Mouse (Mus musculus) adrenal gland, postnatal 4 days (tissue): ENCODE results near the gene Cdc42ep5. TPM values are rescaled to one million over a fixed set of nuclear protein-coding genes. Genes with fewer than 3 reads are reported as not detected.

Experiments used
- DNase-seq, 2 experiments: peaks; one replicate each; pipeline ENCODE4 v3.0.0; 2021 to 2022; ENCODE audit warnings: low spot score in 2 of 2, mixed read lengths in 2 of 2
- total RNA-seq, 2 experiments: library from RNA; stranded (reverse); gene quantifications; 2 replicates each; pipeline ENCODE4 v1.2.3; 2021

Gene Cdc42ep5
- total RNA-seq, 2 experiments from 2014 or later, result 51.6 to 53.5 TPM

DNA sequence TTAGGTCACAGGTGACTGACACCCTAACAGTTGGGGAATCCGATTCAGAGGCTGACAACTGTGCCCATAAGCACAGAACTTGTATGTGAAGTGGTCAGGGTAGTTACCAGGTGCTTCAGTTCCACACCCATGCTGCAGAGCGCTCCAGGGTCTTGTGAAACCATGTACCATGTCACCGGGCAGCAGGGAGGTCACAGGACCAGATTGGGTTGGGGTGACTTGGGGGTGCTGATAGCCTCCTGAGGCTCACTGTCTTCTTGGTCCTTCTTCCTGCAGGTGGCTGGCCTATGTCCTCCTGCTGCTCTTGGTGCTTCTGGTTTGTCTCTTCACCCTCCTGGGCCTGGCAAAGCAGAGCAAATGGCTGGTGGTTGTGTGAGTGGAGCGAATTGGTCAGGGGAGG is 36.8 kb downstream of the Cdc42ep5 start:
- no peak for DNase-seq

DNA sequence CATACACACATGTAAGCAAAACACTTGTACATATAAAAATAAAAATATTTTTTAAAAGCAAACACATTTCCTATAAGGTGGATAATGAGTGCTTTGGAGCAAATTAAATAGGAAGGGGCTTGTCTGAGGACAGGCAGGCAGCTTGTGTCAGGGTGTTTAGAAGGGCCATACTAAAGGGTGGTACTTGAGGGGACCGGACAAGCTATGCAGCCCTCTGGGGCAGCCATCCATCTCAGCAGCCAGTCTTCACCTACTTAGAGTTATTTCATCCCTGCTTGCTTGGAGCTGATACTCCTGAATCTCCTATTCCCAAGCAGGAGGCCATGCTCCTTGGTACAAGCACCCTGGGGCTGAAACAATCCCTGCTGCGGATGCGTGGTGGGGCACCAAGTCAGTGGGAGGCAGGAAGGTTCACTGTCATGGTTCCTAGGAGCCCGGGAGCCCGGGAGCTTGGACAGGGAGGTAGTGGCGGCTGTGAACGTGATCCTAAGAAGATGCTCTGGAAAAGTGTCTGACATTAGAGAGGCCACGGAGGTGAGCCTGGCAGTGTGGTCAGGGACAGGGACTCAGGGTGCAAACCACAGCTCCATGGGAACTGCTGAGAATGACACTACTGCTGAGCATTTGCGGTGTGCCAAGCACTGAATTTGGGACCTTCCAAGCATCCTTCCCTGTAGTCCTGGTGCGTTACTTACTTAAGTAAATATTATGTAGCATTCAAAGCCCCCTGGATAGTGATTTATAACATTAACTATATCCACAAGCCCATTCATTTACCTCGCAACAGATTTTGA is 37.5 kb downstream of the Cdc42ep5 start:
- DNase-seq, result no peak

DNA sequence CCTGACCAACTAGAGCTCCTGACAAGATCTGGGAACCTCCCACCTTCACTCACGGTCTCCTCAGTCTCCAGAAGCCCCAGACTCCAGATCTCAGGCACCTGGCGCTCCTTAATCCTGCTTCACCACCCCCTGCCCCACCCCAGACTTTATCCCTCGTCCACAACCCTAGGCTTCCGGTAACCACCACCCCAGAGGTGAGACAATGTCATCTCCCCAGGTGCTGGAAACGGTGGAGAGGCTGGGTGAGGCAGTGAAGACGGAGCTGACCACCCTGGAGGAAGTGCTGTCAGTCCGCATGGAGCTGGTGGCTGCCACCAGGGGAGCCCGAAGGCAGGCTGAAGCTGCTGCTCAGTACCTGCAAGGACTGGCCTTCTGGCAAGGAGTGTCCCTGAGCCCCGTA is 39.4 kb downstream of the Cdc42ep5 start:
- DNase-seq, result no peak

DNA sequence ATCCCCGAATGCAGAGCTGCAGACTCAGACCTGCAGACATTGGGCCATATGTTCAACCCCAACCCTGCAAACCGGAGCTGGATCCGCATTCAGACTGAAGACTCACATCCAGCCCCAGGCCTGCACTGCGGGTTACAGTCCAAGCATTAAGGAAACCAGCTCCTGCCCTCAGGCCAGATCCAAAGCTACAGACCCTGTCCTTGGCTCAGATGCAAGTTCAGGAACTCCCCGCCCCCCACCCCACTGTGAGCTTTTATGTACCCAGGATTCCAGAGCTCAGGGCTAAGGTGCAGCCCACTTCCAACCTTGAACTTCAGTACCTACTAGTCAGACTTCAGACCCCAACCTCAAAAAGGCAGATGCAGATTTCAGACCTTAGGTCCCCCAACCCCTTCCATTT is 39.8 kb downstream of the Cdc42ep5 start:
- DNase-seq, result no peak

DNA sequence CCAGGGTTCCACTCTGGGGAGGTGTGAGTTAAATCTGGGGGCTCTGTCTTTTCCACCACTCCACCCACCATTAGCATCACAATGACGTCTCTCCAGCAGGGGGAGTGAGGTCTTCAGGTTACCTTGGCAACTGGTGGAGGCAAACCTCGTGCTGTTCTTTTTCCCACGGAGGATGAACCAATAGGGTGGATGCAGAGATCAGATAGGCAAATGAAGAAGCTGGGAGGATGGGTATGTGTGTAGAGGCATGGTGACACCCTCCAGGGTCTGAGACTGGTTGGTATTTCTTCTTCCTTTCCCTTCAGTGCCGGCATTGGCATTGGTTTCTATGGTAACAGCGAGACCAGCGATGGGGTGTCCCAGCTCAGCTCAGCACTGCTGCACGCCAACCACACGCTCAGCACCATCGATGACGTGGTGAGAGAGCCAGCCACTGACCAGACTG is 40.3 kb downstream of the Cdc42ep5 start:
- no peak for DNase-seq

DNA sequence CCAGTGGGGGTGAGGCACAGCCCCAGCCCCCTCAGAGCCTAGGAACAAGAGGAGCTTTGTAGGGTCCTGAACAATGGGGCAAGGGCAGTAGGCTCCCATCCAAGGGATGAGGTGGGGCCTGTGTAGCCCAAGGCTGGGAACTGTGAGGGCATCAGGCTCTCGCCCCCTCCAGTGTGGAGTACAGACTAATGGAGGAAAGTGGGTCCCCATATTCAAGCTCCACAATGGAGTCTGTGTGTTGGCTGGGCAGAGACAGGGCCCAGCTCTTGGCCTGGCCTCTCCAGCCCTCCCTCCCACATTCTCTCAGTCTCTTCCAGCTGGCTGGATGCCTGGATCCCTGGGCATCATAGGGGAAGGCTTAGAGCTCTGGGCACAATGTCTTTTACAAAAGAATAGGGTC is 40.9 kb downstream of the Cdc42ep5 start:
- no peak for DNase-seq

DNA sequence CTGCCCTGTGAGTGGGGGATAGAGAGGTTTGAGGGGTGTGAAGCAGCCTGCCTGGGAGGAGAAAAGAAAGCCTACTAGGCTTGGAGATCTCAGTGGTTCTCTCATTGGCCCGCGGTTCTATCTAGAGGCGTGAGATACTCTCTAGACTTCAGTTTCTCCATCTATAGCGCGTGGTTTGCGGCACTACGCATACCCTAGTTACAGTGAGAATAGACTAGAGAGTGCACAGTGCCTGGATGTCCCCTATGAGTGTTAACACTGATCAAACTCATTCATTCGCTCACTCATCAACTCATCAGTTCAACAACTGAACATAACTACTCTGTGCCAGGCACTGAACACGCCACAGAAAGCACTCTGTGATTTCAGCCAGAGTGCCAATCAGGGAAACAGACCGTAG is 41.9 kb downstream of the Cdc42ep5 start:
- no peak for DNase-seq

DNA sequence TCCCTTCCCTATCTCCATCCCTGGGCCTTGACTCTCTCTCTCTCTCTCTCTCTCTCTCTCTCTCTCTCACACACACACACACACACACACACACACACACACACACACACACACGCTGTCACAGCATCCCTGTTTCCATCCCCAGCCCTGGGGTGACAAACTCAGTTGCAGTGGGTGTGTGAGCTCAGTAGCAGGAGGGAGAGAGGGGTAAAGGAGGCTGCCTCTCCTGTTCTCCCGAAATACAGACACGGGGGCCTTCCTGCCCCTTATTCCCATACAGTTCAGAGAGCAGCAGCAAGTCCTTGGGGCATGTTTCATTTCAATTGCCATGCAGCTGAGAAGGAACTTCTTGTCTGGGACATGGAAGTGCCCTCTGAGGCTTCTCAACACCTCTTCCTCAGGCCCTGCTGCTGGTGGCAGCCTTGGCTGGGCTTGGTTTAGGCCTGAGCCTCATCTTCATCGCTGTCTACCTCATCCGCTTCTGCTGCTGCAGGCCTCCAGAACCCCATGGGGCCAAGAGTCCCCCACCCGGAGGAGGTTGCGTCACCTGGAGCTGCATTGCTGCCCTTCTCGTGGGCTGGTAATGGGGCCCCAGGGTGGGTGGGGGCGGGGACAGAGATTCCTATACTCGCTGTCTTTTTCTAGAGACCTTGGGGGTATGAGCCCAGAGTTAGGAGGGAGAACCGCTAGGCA is 42.4 kb downstream of the Cdc42ep5 start:
- no peak for DNase-seq

DNA sequence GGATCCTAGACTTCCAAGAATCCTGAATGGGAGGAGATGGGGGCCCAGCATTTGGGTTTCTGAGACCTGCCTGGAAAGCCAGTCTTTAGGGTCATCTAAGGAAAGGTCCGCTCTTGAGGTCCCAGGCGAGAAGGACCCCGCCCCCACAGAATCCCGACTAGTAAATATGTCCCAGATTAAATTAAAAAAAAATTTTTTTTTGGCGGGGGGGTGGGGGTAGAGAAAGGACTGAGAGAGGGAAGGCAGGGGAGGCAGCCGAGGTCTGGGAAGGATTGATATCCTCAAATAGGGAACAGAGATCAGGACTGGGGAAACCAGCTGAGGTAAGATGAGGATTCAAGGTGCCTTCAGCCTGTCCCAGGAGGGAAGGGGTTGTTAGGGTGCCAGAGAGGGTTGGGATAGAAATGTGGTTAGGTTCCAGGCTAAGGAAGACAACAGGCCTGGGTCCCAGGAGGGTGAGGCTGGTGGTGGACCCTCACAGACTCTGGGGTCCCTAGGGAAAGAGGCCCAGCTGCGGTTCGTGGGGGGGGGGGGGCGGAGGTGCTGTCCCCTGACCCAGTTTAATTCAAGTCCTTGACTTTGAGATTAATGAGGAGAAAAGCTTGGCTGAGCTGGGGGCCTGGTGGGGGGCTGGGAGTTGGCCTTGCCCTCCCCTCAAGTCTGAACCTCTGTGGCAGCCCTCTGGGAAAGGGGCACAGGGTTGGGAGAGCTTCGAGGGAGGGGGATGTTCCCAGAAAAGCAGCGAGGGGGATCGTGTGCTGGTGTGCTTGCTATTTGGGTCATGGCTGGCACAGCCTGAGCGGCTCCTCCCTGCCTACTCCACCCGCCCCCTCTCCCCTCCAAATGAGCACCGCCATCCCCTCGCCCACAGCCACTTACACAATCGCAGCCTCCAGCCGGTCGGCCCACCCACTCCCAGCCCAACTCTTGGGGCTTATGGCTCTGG is 44.4 kb downstream of the Cdc42ep5 start:
- no peak for DNase-seq

DNA sequence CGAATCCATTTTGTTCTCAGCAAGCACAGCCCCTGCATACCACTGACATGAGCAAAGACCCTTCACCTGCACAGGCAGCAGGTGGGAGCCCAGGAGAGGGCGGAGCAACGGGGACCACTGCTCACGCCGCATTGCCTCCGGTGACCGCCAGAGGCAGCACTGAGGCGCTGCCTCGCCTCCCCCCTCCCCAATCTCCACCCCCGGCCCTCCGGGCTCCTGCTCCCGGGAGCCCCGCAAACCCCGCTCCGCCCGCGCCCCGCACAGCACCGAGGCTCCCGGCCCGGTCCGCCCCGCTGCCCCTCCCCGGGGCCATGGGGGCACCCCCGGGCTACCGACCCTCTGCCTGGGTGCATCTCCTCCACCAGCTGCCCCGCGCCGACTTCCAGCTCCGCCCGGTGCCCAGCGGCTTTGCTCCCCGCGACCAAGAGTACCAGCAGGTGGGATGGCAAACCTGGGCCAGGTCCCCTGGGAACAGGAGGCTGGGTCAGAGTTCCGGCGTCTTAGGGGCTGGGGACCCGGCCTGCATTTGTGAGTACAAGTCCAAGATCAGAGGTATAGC is 45.2 kb downstream of the Cdc42ep5 start, which contains the start of gene Ttyh1:
Gene Ttyh1, plus strand, starts transcription at position 65 of the 559 bp plus-strand sequence.
- no peak for DNase-seq

DNA sequence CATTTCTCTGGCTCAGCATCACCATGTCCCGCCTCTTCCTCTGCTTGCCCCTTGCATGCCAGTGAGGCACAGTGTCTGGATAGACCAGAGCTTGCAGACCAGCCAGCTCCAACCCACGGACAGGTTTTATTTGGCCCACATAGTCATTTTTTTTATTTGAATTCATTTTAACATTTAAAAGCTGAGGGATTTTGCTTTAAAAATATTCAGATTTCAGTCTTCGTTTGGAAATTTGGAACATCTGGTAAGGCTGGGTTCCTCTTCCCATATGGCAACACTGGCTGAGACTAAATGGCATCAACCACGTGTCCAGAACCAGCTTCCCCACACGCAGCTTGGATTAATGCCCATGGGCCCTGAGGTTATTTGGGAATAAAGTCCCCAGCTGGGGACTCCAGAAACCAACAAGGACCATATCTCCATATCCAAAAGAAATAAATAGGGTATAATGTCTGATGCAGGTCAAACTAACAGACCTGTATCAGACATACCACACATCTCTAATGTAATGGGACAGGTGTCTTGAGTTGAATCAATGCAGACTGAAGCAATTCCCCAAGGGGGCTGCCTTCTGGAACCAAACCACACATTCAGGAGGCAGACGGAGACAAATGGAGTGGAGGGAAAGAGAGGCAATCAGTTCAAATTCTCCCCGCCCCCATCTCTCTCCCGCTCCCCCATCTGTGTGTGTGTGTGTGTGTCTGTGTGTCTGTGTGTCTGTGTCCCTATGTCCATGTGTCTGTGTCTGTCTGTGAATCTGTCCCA is 47.4 kb downstream of the Cdc42ep5 start:
- no peak for DNase-seq

DNA sequence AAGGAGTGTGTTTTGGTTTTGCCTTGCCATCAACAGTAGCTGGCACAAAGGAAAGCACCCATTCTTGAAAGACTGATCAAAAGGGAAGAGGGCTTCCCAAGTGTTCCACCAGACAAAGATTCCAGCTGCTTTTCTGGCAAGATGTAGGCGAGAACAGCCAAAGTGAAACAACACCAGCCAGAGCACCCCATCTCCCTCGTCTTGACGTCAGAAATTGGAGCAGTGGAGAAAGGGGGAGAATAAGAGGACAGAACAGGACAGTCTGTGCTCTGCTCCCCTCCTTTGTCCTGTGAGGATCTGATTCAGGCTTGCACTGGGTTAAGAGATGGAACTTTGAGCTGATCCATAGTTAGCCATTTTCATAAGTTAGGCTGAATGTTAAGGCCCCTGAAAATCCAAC is 52.9 kb downstream of the Cdc42ep5 start:
- no peak for DNase-seq

DNA sequence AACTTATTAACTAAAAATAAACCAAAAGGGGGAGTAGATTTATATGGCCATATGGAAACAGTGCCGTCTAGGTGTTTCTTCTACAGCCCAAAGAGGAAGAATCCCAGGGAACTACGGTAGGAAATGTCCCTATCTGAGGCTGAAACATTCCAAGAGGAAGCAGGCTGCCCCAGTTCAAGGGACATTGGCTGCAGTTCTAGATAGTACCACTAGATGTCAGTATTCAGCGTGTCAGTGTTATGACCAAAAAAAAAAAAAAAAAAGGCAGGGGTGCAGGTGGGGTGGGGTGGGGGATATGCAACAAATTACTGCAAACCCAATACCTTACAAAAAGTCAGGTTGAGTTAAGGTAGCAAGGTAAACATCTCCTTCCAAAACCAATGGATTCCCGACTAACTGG is 61.2 kb downstream of the Cdc42ep5 start:
- DNase-seq, result no peak

Other genes with a start within 250 kb of the Cdc42ep5 start
- under 1 TPM; 0.65 to 0.67 TPM for gene Lilra6, start 249.4 kb downstream of the Cdc42ep5 start, total RNA-seq
- 1 to 10 TPM; 1.6 to 1.9 TPM for gene Lair1, start 101.7 kb downstream of the Cdc42ep5 start, total RNA-seq
- 10 to 100 TPM; 13.7 to 19.0 TPM for gene Ttyh1, start 45.5 kb downstream of the Cdc42ep5 start, total RNA-seq
- 100 to 1,000 TPM; 209 to 212 TPM for gene Leng8, start 27.8 kb downstream of the Cdc42ep5 start, total RNA-seq
- gene Leng9, start 14.5 kb downstream of the Cdc42ep5 start, total RNA-seq, result 1 to 10 TPM; 8.2 to 9.3 TPM
- gene Lilra5, start 72.9 kb upstream of the Cdc42ep5 start, total RNA-seq, result 1 to 10 TPM in 1 of 2 experiments, under 1 TPM in 1; 0.76 to 1.1 TPM
- gene Ncr1, start 172.9 kb upstream of the Cdc42ep5 start, total RNA-seq, result under 1 TPM in 1 of 2 experiments, not detected in 1; 0.20 TPM
- gene Gp6, start 232.9 kb upstream of the Cdc42ep5 start, total RNA-seq, result under 1 TPM; 0.11 to 0.40 TPM